Mouse (Mus musculus) liver, embryonic 14.5 days (tissue): ENCODE results near the gene Cpox. TPM values are rescaled to one million over a fixed set of nuclear protein-coding genes. Genes with fewer than 3 reads are reported as not detected.

ENCODE experiments used
- ATAC-seq: fragments of 200-750 bp; cut with Nextera tagmentation; 2 replicates; pipeline ENCODE4 v1.8.0; 2017; ENCODE audit warnings: moderate number of reproducible peaks, mild to moderate bottlenecking, moderate library complexity; ENCODE audit not compliant: insufficient read depth
- DNase-seq, 3 experiments: peaks; one replicate each; pipeline ENCODE4 v3.0.0-alpha.2; 2012 to 2013; ENCODE audit warnings: low read depth in 3 of 3, low spot score in 3 of 3
- H3K27ac ChIP-seq: fragments of 300-500 bp; sonication (generic); 2 replicates; pipeline ENCODE4 v1.5.1; 2014; ENCODE audit warnings: moderate library complexity, mild to moderate bottlenecking, control low read depth, inconsistent platforms
- H3K27me3 ChIP-seq: fragments of 300-500 bp; sonication (generic); 2 replicates; pipeline ENCODE4 v1.6.1; 2014; ENCODE audit warnings: mild to moderate bottlenecking, low read length, moderate library complexity; ENCODE audit not compliant: control insufficient read depth, insufficient read depth
- H3K36me3 ChIP-seq: fragments of 300-500 bp; sonication (generic); replicated peaks from 2 replicates; pipeline ENCODE4 v1.6.1; 2014; ENCODE audit warnings: low read depth; ENCODE audit not compliant: control insufficient read depth, insufficient read depth
- H3K4me1 ChIP-seq, 2 experiments: fragments of 200-500 bp in 1 of 2; fragments of 300-500 bp in 1 of 2; sonication (generic) in 1 of 2; replicated peaks; 2 replicates each; pipeline ENCODE4 v1.6.1; 2012 to 2014; ENCODE audit warnings: antibody characterized with exemption in 1 of 2, inconsistent platforms in 1 of 2, low read length in 1 of 2; ENCODE audit not compliant: control insufficient read depth in 2 of 2, insufficient read depth in 2 of 2
- H3K4me2 ChIP-seq: fragments of 300-500 bp; sonication (generic); 2 replicates; pipeline ENCODE4 v1.6.1; 2014; ENCODE audit warnings: low read depth, mild to moderate bottlenecking, control low read depth, moderate library complexity
- H3K4me3 ChIP-seq, 2 experiments: fragments of 200-500 bp in 1 of 2; fragments of 300-500 bp in 1 of 2; sonication (generic) in 1 of 2; 2 replicates each; pipeline ENCODE4 v1.5.1; 2012 to 2014; ENCODE audit warnings: low read depth in 2 of 2, low read length in 2 of 2, mild to moderate bottlenecking in 2 of 2, control low read depth in 1 of 2, inconsistent platforms in 1 of 2, moderate library complexity in 1 of 2; ENCODE audit not compliant: insufficient read depth in 1 of 2
- H3K9ac ChIP-seq: fragments of 300-500 bp; sonication (generic); replicated peaks from 2 replicates; pipeline ENCODE4 v1.6.1; 2014; ENCODE audit warnings: mild to moderate bottlenecking, control low read depth, moderate library complexity
- H3K9me3 ChIP-seq: fragments of 300-500 bp; sonication (generic); 2 replicates; pipeline ENCODE4 v1.6.1; 2016; ENCODE audit warnings: low read length, mixed read lengths; ENCODE audit not compliant: control insufficient read depth
- CTCF ChIP-seq: IDR thresholded peaks from 2 replicates; pipeline ENCODE4 v1.5.1; 2016; ENCODE audit warnings: antibody characterized with exemption, low read depth, control low read depth
- EP300 ChIP-seq: IDR thresholded peaks from 2 replicates; pipeline ENCODE4 v1.6.1; 2016; ENCODE audit warnings: antibody characterized with exemption, low read depth
- WGBS: fragments of 180-500 bp; shearing (Covaris S2); extraction: QIAGEN DNeasy Blood & Tissue Kit; methylation state at CpG from one replicate; pipeline ENCODE4 v1.1.7; 2014; ENCODE audit not compliant: insufficient replicate concordance; 5-methylcytosine and 5-hydroxymethylcytosine counted together
- polyA plus RNA-seq, 2 experiments: library from polyadenylated mRNA; depleted of rRNA in 1 of 2; stranded (reverse) in 1 of 2; unstranded in 1 of 2; fragments of >200 nt; fragmentation: Nextera tagmentation in 1 of 2; extraction: Ambion mirVana in 1 of 2; gene quantifications; 2 replicates each; pipeline versions ENCODE4 v1.2.1 to v1.2.3; 2012 to 2014

The Cpox gene
- polyA plus RNA-seq, 2 experiments = 272 to 326 TPM

DNA sequence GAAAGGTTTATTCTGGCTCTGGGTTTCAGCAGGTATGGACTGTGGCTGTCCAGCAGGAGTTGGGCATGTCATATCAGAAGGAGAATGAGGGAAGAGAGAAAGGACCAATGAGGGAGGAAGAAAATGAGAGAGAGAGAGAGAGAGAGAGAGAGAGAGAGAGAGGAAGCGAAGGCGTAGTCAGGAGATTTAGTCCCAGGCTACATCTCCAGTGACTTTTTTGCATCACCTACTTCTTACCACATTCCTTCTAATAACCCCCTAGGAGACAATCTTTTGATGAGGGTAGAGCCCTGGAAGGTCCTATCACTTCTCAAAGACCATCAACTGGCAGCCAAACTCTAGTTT, 41.8 kb upstream of the Cpox start:
- no peak for DNase-seq
- Histone ChIP-seq H3K27me3 (no peaks in the 10 kb centered on the region), H3K9me3 (no peaks in the 10 kb centered on the region), H3K36me3 (no peaks in the 10 kb centered on the region), H3K27ac (peak overlapping the region; percentile 79), H3K9ac (peak overlapping the region; percentile 4; the same call in 1 of the 2 replicates), H3K4me3 (no peak overlapping the region), H3K4me1 (peaks cover 32 to 34% of the 10 kb centered on the region in 2 experiments), H3K4me2 (no peak overlapping the region)
- TF ChIP-seq EP300 (no peak), CTCF (no peak)
- no peak for ATAC-seq
- 87% methylated on average over 2 of the region's 2 CpGs for WGBS

DNA sequence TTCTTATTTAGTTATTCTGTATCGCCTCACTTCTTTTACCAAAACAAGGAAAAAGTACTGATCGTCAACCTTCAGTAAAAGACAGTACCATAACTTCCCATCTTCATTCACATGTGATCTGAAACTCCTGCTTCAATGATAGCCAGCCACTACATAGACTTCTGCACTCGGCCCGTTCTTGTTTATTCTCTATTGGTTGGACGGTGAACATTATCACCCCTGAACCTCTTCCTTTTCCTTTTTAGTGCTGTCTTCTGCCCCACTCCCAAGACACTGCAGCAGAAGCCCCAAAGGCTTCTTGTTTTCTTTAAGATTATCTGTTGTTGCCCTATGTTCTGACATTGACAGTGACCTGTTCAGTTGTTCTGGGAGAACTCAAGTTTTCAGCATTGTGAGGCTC, 41.1 kb upstream of the Cpox start:
- 39% methylated on average over 5 of the region's 5 CpGs for WGBS

DNA sequence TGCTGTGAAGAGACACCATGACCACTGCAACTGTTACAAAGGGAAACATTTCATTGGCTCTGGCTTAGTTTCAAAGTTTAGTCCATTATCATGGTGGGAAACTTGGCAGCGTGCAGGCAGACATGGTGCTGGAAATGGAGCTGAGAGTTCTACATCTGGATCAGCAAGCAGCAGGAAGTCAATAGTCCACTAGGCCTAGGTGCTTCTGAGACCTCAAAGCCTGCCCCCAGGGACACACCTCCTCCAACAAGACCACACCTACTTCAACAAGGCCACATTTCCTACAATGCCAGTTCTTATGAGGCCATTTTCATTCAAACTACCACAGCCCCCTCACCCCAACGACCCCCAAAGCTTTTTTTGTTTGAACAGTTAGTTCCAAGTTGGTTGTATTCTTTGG, 40.4 kb upstream of the Cpox start:
- Histone ChIP-seq H3K9me3 (no peaks in the 10 kb centered on the region), H3K9ac (no peak overlapping the region), H3K36me3 (no peaks in the 10 kb centered on the region), H3K4me2 (no peak overlapping the region), H3K4me1 (peaks cover 32 to 34% of the 10 kb centered on the region in 2 experiments), H3K27me3 (no peaks in the 10 kb centered on the region), H3K4me3 (no peak overlapping the region), H3K27ac (peak overlapping the region; percentile 79)
- 53% methylated on average over 2 of the region's 2 CpGs for WGBS
- ATAC-seq (peak; percentile 53), DNase-seq (no peak)
- TF ChIP-seq EP300 (no peak), CTCF (no peak)

More for the DNA sequence above, 41.1 kb upstream of the Cpox start:
- TF ChIP-seq CTCF (no peak), EP300 (no peak)
- DNase-seq (no peak), ATAC-seq (peak; percentile 13; the same call in 1 of the 2 replicates)
- no peak overlapping the region for H3K4me3 ChIP-seq
- H3K9ac ChIP-seq = peak overlapping the region; percentile 37
- no peaks in the 10 kb centered on the region for H3K9me3 ChIP-seq
- H3K4me2 ChIP-seq = no peak overlapping the region
- H3K27ac ChIP-seq = peak overlapping the region; percentile 79
- H3K27me3 ChIP-seq = no peaks in the 10 kb centered on the region
- H3K36me3 ChIP-seq = no peaks in the 10 kb centered on the region
- H3K4me1 ChIP-seq = peaks cover 32 to 34% of the 10 kb centered on the region in 2 experiments

DNA sequence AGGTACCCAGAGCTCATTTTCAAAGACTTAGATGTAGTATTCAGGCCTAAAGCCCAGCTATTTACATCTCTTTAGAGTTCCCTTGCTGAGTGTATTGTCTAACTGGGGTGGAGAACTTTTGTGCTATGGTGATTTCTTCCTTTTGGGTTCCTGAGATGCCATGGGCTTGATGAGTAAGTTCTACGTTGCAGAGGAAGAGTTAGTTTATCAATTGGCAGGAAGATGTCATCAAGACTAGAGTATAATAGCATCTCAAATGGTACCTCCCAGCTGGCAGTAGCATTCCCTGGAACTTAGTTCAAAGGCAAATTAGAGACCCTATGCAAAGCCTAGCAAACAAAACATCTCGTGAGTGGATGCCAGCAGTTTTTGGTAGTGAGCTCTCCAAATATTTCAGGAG, 34.2 kb upstream of the Cpox start:
- DNase-seq = no peak
- no peaks in the 10 kb centered on the region for H3K27me3 ChIP-seq
- WGBS = 72% methylated on average over 2 of the region's 2 CpGs
- H3K9ac ChIP-seq = no peak overlapping the region
- H3K36me3 ChIP-seq = no peaks in the 10 kb centered on the region
- H3K4me1 ChIP-seq = peaks cover 14 to 16% of the 10 kb centered on the region in 2 experiments
- H3K9me3 ChIP-seq = no peaks in the 10 kb centered on the region
- TF ChIP-seq EP300 = no peak
- TF ChIP-seq CTCF = no peak
- no peak overlapping the region for H3K27ac ChIP-seq
- H3K4me2 ChIP-seq = no peak overlapping the region
- no peak overlapping the region for H3K4me3 ChIP-seq
- ATAC-seq = no peak

DNA sequence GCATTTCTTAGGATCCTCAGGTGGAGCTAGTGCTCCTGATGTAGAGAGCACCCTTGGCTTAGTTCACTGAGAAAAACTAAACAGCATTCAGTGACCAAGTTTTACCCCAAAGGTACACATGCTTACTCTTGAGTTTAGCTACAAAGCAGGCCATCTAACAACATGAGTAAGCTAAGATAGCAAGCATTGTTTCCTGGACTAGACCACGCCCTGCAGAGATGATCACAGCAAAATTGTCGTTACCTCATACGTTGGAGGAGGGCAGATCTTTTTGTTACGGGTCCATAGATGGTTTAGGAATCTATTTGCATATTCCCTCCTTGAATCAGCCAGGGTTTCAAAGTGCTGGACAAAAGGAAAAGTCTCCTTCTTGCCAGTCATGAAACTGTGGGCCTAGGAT, 32.6 kb upstream of the Cpox start:
- Histone ChIP-seq H3K9me3 (no peaks in the 10 kb centered on the region), H3K4me3 (no peak overlapping the region), H3K27ac (peak overlapping the region; percentile 25; the same call in 1 of the 2 replicates), H3K4me2 (peak overlapping the region; percentile 31), H3K9ac (0 out of 2 replicates have a peak overlapping the region, but pooled peaks have one; percentile 27), H3K27me3 (no peaks in the 10 kb centered on the region), H3K36me3 (no peaks in the 10 kb centered on the region), H3K4me1 (peaks cover 14 to 16% of the 10 kb centered on the region in 2 experiments)
- no peak for TF ChIP-seq CTCF
- 20% methylated on average over 4 of the region's 4 CpGs for WGBS
- peak; percentile 78; the same call in 1 of the 2 replicates for ATAC-seq
- DNase-seq = no peak
